Mouse (Mus musculus) brain, adult 2 months (tissue): ENCODE measurements around the gene Aspm.

Source experiments
- DNase-seq: peaks from one replicate; pipeline ENCODE4 v3.0.0; 2011; ENCODE audit warnings: low read depth, low spot score

The Aspm gene

DNA sequence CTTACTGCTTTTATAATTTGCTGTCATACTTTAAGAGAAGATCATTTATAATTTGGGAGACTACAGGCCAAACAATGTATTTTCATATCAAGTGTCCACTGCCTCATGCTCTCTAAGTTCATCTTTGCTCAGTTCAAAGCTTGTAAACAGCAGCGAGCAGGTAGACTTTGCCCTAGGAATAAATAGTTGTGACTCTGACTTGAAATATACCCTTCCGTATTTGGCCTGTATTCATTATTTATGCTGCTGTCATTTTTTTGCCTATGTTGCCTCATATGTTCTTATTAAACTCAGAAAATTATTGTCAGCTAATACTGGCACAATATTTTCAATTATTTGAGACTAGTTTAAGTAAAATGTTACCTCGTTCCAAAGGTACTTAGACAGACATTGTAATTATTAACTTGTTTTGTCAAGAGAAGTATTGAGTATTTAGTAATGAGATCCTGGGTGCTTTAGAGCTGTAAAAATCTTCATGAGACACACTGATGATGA is 46.7 kb downstream of the Aspm start, which contains the start of gene F13b:
Gene F13b (plus strand): TSS at position 445 of the 495 bp plus-strand sequence.
- no peak for DNase-seq

DNA sequence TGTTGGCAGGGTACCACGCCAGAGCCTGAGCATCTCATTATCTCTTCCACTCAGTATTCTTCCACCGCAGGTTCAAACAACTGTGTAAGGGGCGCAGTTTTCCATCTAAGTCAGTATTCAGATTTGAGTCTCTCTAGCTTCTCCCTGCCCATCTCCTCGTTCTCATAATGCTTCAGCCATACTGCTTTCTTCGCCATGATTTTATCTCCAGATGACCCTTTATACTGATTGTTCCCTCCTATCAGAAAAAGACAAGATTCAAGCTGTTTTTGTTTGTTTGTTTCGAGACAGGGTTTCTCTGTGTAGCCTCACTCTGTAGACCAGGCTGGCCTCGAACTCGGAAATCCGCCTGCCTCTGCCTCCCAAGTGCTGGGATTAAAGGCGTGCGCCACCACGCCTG is 60.0 kb downstream of the Aspm start:
- DNase-seq: no peak
